Mouse (Mus musculus): Measurements from ENCODE around the gene Sdc4. TPM values are rescaled to one million over a fixed set of nuclear protein-coding genes. Genes with fewer than 3 reads are reported as not detected.
A peak's percentile ranks its signal among the peaks of the same experiment; 100 is the strongest.

Sdc4 gene
- polyA plus RNA-seq, 1 experiment, result 91.1 TPM

GRCm38 (mm10) chr2:164435216-164436090 lies 8.2 kb downstream of the Sdc4 start:
- DNase-seq, result no peak
- no peak for TF ChIP-seq CTCF (IDR thresholded peaks at IDR 0.05; ENCODE audit: insufficient read depth, low read length)
- TF ChIP-seq POLR2A (IDR thresholded peaks at IDR 0.05; ENCODE audit: borderline replicate concordance, extremely low read depth, low read depth, low read length), result no peak
- Histone ChIP-seq H3K4me1 (ENCODE audit: control insufficient read depth, insufficient read depth, low read length) (peaks cover 21% of the 10 kb centered on the region), H3K4me3 (replicated peaks; ENCODE audit: extremely low read depth, low read depth, low read length) (no peak overlapping the region)
- WGBS, result 34% methylated on average over 5 of the region's 5 CpGs

DNA sequence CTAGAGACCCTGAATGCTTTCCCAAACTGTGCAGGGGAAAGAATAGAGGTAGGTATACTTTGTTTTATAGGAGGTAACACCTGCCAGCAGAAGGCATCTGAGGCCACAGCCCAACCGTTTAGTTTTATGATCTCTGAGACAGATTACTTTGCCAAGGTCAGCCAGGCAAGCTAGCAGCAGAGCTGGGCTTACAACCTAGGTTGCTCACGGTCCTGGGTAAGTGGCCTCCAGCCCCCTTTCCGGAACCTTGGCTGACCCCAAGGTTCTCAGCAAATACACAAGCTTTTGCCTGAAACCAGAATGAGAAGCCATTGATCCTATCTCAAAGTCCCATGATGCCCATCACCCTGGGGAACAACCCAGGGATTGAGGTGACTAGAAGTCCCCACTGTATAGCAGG lies 9.0 kb downstream of the Sdc4 start:
- WGBS, result 59% methylated on average over 3 of the region's 3 CpGs
- TF ChIP-seq CTCF (IDR thresholded peaks at IDR 0.05; ENCODE audit: insufficient read depth, low read length) (no peak), POLR2A (IDR thresholded peaks at IDR 0.05; ENCODE audit: borderline replicate concordance, extremely low read depth, low read depth, low read length) (no peak)
- H3K4me1 ChIP-seq (ENCODE audit: control insufficient read depth, insufficient read depth, low read length), result peaks cover 21% of the 10 kb centered on the region
- no peak for DNase-seq
- H3K4me3 ChIP-seq (replicated peaks; ENCODE audit: extremely low read depth, low read depth, low read length), result no peak overlapping the region

DNA sequence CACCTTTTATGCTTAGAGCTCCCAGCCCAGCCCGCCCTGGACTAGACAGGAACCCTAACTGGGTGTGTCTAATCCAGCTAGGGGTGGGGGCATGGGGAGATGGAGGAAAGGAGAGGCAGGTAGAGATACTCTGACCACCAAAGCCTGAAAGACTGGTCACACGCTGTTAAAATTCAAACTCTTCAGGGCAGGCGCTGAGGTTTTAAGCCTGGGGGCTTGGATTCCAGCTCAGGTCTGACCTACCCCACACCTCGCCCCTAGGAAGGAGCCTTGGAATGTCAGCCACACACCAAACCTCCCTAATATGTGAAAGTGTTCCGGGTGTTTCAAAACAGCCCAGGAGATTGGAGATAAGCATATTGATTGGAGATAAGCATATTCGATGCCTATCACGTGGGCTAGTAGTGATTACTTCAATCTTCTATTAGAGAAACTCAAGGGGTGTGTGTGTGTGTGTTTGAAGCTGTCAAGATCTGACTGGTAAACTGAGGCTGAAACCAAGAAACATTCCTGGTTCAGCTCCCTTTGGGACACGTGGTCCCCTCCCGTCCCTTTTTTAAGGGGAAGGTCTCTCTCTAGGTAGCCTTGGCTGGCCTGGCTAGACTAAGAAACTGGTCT lies 10.3 kb downstream of the Sdc4 start:
- WGBS, result 67% methylated on average over 9 of the region's 9 CpGs
- H3K4me3 ChIP-seq (replicated peaks; ENCODE audit: extremely low read depth, low read depth, low read length), result no peak overlapping the region
- H3K4me1 ChIP-seq (ENCODE audit: control insufficient read depth, insufficient read depth, low read length), result peaks cover 21% of the 10 kb centered on the region
- TF ChIP-seq CTCF (IDR thresholded peaks at IDR 0.05; ENCODE audit: insufficient read depth, low read length) (no peak), POLR2A (IDR thresholded peaks at IDR 0.05; ENCODE audit: borderline replicate concordance, extremely low read depth, low read depth, low read length) (no peak)
- DNase-seq, result no peak

- DNase-seq, result no peak
- 23% methylated on average over 22 of the region's 22 CpGs for WGBS
- H3K4me1 ChIP-seq (ENCODE audit: control insufficient read depth, insufficient read depth, low read length), result peaks cover 21% of the 10 kb centered on the region
- no peak overlapping the region for H3K4me3 ChIP-seq (replicated peaks; ENCODE audit: extremely low read depth, low read depth, low read length)
- TF ChIP-seq CTCF (IDR thresholded peaks at IDR 0.05; ENCODE audit: insufficient read depth, low read length), result no peak
- no peak for TF ChIP-seq POLR2A (IDR thresholded peaks at IDR 0.05; ENCODE audit: borderline replicate concordance, extremely low read depth, low read depth, low read length)
Measured at GRCm38 (mm10) chr2:164432541-164433191, 11.0 kb downstream of the Sdc4 start.

GRCm38 (mm10) chr2:164431676-164432465 lies 11.8 kb downstream of the Sdc4 start:
- TF ChIP-seq CTCF (IDR thresholded peaks at IDR 0.05; ENCODE audit: insufficient read depth, low read length), result no peak
- TF ChIP-seq POLR2A (IDR thresholded peaks at IDR 0.05; ENCODE audit: borderline replicate concordance, extremely low read depth, low read depth, low read length), result no peak
- H3K4me1 ChIP-seq (ENCODE audit: control insufficient read depth, insufficient read depth, low read length), result peaks cover 21% of the 10 kb centered on the region
- 51% methylated on average over 9 of the region's 9 CpGs for WGBS
- no peak for DNase-seq
- no peak overlapping the region for H3K4me3 ChIP-seq (replicated peaks; ENCODE audit: extremely low read depth, low read depth, low read length)

DNA sequence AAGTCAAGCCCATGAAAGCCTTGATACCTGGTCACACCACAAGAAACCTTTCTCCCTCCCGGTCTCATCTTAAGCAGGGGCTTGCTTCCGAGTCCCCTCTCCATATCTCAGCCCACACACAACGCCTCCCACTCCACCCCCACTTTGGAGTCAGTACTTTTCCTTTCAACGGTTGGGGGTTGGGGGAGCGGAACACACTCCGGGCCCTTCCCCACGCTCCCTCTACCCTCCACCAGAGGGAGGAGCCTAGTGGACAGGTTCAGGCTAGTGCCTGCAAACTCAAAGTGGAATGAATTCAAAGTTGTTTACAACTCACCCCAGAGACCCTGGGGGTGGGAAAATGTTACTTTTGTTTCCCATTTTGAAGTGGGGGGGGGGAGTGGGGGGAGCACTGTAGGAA lies 13.0 kb downstream of the Sdc4 start:
- no peak for DNase-seq
- TF ChIP-seq POLR2A (IDR thresholded peaks at IDR 0.05; ENCODE audit: borderline replicate concordance, extremely low read depth, low read depth, low read length) (no peak), CTCF (IDR thresholded peaks at IDR 0.05; ENCODE audit: insufficient read depth, low read length) (0 out of 2 replicates have a peak, but pooled peaks have one; percentile 4)
- 39% methylated on average over 7 of the region's 7 CpGs for WGBS
- Histone ChIP-seq H3K4me1 (ENCODE audit: control insufficient read depth, insufficient read depth, low read length) (peaks cover 21% of the 10 kb centered on the region), H3K4me3 (replicated peaks; ENCODE audit: extremely low read depth, low read depth, low read length) (no peak overlapping the region)

DNA sequence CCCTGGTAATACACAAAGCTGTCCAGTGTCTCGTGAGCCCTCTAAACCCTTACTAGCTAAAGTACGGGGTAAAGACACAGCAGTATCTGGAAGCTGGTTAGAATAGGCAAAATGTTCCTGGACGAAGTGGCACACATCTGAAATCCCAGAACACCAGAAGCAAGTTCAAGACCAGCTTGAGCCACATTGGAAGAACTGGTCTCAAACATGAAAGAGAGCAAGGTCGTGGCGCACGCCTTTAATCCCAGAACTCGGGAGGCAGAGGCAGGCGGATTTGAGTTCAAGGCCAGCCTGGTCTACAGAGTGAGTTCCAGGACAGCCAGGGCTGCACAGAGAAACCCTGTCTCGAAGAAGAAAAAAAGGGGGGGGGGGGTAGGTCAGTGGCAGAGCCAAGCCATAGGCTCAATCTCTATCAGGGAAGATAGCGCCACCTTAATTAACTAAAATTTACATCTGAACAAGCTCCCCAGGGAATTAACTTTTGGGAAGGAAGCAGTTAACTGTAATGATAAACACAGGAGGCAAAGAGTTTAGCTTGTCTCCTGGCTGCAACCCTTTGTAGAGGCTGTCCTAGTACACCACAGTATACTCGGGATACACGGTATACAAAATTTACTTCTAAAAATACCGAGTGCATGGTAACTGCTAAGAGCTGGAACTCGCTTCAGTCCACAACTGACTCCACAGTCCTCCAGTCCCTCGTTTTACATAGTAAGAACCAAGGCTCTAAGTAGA lies 13.6 kb downstream of the Sdc4 start:
- TF ChIP-seq CTCF (IDR thresholded peaks at IDR 0.05; ENCODE audit: insufficient read depth, low read length) (no peak), POLR2A (IDR thresholded peaks at IDR 0.05; ENCODE audit: borderline replicate concordance, extremely low read depth, low read depth, low read length) (no peak)
- 65% methylated on average over 15 of the region's 15 CpGs for WGBS
- no peak for DNase-seq
- Histone ChIP-seq H3K4me3 (replicated peaks; ENCODE audit: extremely low read depth, low read depth, low read length) (no peak overlapping the region), H3K4me1 (ENCODE audit: control insufficient read depth, insufficient read depth, low read length) (peaks cover 19% of the 10 kb centered on the region)

- TF ChIP-seq POLR2A (IDR thresholded peaks at IDR 0.05; ENCODE audit: borderline replicate concordance, extremely low read depth, low read depth, low read length) (no peak), CTCF (IDR thresholded peaks at IDR 0.05; ENCODE audit: insufficient read depth, low read length) (no peak)
- DNase-seq, result no peak
- 61% methylated on average over 5 of the region's 5 CpGs for WGBS
Measured at GRCm38 (mm10) chr2:164428451-164428850, 15.2 kb downstream of the Sdc4 start.

More at GRCm38 (mm10) chr2:164428451-164428850, 15.2 kb downstream of the Sdc4 start:
- Histone ChIP-seq H3K4me1 (ENCODE audit: control insufficient read depth, insufficient read depth, low read length) (peaks cover 18% of the 10 kb centered on the region), H3K4me3 (replicated peaks; ENCODE audit: extremely low read depth, low read depth, low read length) (no peak overlapping the region)
